Mouse (Mus musculus) midbrain, postnatal 0 days (tissue): ENCODE data around the gene Hacd2. TPM values are rescaled to one million over a fixed set of nuclear protein-coding genes. Genes with fewer than 3 reads are reported as not detected.

Source experiments
- ATAC-seq: fragments of 200-750 bp; cut with Nextera tagmentation; 2 replicates; pipeline ENCODE4 v1.8.0; 2017; ENCODE audit warnings: moderate number of reproducible peaks, mild to moderate bottlenecking, moderate TSS enrichment, moderate library complexity; ENCODE audit not compliant: low FRiP score
- DNase-seq: peaks from one replicate; pipeline ENCODE4 v3.0.0-alpha.2; 2015; ENCODE audit warnings: low spot score
- H3K27ac ChIP-seq: fragments of 300-500 bp; sonication (generic); 2 replicates; pipeline ENCODE4 v1.5.1; 2014; ENCODE audit warnings: low read depth, mild to moderate bottlenecking, low read length, mixed read lengths
- H3K27me3 ChIP-seq: fragments of 300-500 bp; sonication (generic); 2 replicates; pipeline ENCODE4 v1.6.1; 2014; ENCODE audit warnings: low read length, control low read depth, mixed read lengths; ENCODE audit not compliant: insufficient read depth
- H3K36me3 ChIP-seq: fragments of 300-500 bp; sonication (generic); 2 replicates; pipeline ENCODE4 v1.6.1; 2014; ENCODE audit warnings: low read length, control low read depth, mixed read lengths; ENCODE audit not compliant: insufficient read depth
- H3K4me1 ChIP-seq: fragments of 300-500 bp; sonication (generic); 2 replicates; pipeline ENCODE4 v1.6.1; 2014; ENCODE audit warnings: mild to moderate bottlenecking, control low read depth, antibody characterized with exemption, low read length, mixed read lengths; ENCODE audit not compliant: insufficient read depth
- H3K4me2 ChIP-seq: fragments of 300-500 bp; sonication (generic); 2 replicates; pipeline ENCODE4 v1.6.1; 2014; ENCODE audit warnings: low read depth, mild to moderate bottlenecking, low read length, mixed read lengths; ENCODE audit not compliant: poor library complexity, severe bottlenecking
- H3K4me3 ChIP-seq: fragments of 300-500 bp; sonication (generic); 2 replicates; pipeline ENCODE4 v1.5.1; 2014; ENCODE audit warnings: low read depth, mild to moderate bottlenecking, low read length, moderate library complexity
- H3K9ac ChIP-seq: fragments of 300-500 bp; sonication (generic); replicated peaks from 2 replicates; pipeline ENCODE4 v1.6.1; 2014; ENCODE audit warnings: mild to moderate bottlenecking, low read length, moderate library complexity, mixed read lengths; ENCODE audit not compliant: poor library complexity, severe bottlenecking
- H3K9me3 ChIP-seq: fragments of 300-500 bp; sonication (generic); 2 replicates; pipeline ENCODE4 v1.6.1; 2016; ENCODE audit warnings: low read length, control low read depth
- CTCF ChIP-seq: IDR thresholded peaks from 2 replicates; pipeline ENCODE4 v1.5.1; 2016; ENCODE audit warnings: antibody characterized with exemption, mild to moderate bottlenecking
- WGBS: fragments of 180-500 bp; shearing (Covaris S2); extraction: QIAGEN DNeasy Blood & Tissue Kit; methylation state at CpG from one replicate; pipeline ENCODE4 v1.1.7; 2014; 5-methylcytosine and 5-hydroxymethylcytosine counted together
- polyA plus RNA-seq: library from polyadenylated mRNA; unstranded; fragments of >200 nt; fragmentation: Nextera tagmentation; extraction: Ambion mirVana; gene quantifications from 2 replicates; pipeline ENCODE4 v1.2.1, GENCODE M21; 2015
- total RNA-seq: library from RNA; depleted of rRNA; stranded (reverse); fragments of >200 nt; gene quantifications from 2 replicates; pipeline ENCODE4 v1.2.3, GENCODE M21; 2014

Gene Hacd2
- total and polyA plus RNA-seq, 2 experiments from 2014 or later, result 28.4 to 49.4 TPM

DNA sequence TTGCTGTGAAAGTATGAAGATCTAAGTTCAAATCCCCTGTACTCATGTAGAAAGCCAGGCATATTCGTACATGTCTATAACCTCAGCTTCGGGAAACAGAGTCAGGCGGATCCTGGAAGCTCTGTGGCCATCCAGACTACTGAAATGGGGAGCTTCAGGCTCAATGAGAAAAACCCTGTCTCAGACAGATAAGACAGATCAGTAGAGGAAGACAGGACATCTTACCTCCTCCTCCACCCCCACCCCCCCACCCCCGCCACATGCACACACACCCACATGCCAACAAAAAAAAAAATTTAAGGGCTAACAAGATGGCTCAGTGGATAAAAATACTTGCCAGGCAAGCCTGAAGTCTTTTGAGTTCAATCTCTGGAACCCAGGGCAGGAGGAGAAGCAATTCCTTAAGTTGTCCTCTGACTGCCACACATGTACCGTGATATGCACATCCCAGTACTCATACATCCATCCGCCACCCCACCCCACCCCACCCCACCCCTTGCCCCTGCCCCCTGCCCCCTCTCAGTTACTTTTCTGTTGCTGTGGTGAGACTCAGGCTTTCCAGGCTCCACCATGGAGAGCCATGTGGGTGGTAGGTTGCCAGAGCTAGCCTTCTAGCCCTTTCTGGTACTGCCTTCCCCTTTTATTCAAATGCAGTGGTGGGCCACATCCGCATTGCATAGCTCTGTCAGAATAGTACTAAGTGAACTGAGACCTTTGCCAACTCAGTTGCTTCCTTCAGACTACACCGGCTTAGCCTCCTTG lies 32.4 kb downstream of the Hacd2 start:
- Histone ChIP-seq H3K36me3 (peaks cover 9% of the 10 kb centered on the region; the same call in 1 of the 2 replicates), H3K9ac (no peak overlapping the region), H3K4me2 (no peak overlapping the region), H3K27ac (no peak overlapping the region), H3K9me3 (no peaks in the 10 kb centered on the region), H3K27me3 (no peaks in the 10 kb centered on the region), H3K4me1 (no peaks in the 10 kb centered on the region), H3K4me3 (no peak overlapping the region)
- 94% methylated on average over 8 of the region's 8 CpGs for WGBS
- ATAC-seq (no peak), DNase-seq (no peak)
- no peak for TF ChIP-seq CTCF

GRCm38 (mm10) chr16:35055194-35055506 lies 32.9 kb downstream of the Hacd2 start:
- DNase-seq, result no peak
- peaks cover 7% of the 10 kb centered on the region; the same call in 1 of the 2 replicates for H3K36me3 ChIP-seq
- no peaks in the 10 kb centered on the region for H3K27me3 ChIP-seq
- no peak overlapping the region for H3K4me3 ChIP-seq
- TF ChIP-seq CTCF, result no peak
- no peak overlapping the region for H3K4me2 ChIP-seq
- H3K9ac ChIP-seq, result no peak overlapping the region
- WGBS, result 95% methylated on average over 1 of the region's 1 CpGs
- H3K9me3 ChIP-seq, result no peaks in the 10 kb centered on the region
- H3K4me1 ChIP-seq, result no peaks in the 10 kb centered on the region
- ATAC-seq, result no peak
- H3K27ac ChIP-seq, result no peak overlapping the region

- H3K36me3 ChIP-seq, result peaks cover 4% of the 10 kb centered on the region; the same call in 1 of the 2 replicates
- H3K4me3 ChIP-seq, result no peak overlapping the region
- H3K9me3 ChIP-seq, result no peaks in the 10 kb centered on the region
- H3K9ac ChIP-seq, result no peak overlapping the region
- DNase-seq, result no peak
- H3K27ac ChIP-seq, result no peak overlapping the region
- no peaks in the 10 kb centered on the region for H3K4me1 ChIP-seq
- no peak for ATAC-seq
- H3K27me3 ChIP-seq, result no peaks in the 10 kb centered on the region
- H3K4me2 ChIP-seq, result no peak overlapping the region
- 66% methylated on average over 1 of the region's 1 CpGs for WGBS
- no peak for TF ChIP-seq CTCF
These were observed 33.6 kb downstream of the Hacd2 start for GRCm38 (mm10) chr16:35055861-35056260.

- ATAC-seq (peak; percentile 52), DNase-seq (peak; percentile 80)
- H3K4me2 ChIP-seq, result no peak overlapping the region
- TF ChIP-seq CTCF, result peak; percentile 80
- H3K27me3 ChIP-seq, result no peaks in the 10 kb centered on the region
- 13% methylated on average over 5 of the region's 5 CpGs for WGBS
- H3K27ac ChIP-seq, result no peak overlapping the region
- H3K9ac ChIP-seq, result no peak overlapping the region
- no peaks in the 10 kb centered on the region for H3K4me1 ChIP-seq
- peaks cover 4% of the 10 kb centered on the region; the same call in 1 of the 2 replicates for H3K36me3 ChIP-seq
- H3K4me3 ChIP-seq, result no peak overlapping the region
- no peaks in the 10 kb centered on the region for H3K9me3 ChIP-seq
These were observed 34.1 kb downstream of the Hacd2 start for GRCm38 (mm10) chr16:35056306-35056705.

DNA sequence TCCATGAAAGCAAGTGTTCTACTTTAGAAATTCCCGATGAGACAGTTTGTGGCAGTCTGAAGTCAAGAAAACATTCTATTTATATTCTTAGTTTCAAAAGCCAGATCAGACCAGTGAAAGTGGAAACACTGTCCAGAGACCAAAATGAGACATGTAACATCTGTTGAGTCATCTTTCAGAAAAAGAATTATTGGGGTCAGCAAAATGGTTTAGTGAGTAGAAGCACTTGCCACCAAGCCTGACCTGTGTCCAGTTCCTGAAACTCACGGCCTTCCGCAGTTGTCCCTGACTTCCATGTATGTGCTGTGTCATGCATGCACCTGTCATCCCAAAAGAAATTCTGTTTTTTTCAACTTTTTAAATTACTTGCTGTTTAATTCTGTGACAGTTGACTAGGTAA lies 34.6 kb downstream of the Hacd2 start:
- Histone ChIP-seq H3K36me3 (peaks cover 4% of the 10 kb centered on the region; the same call in 1 of the 2 replicates), H3K4me2 (no peak overlapping the region), H3K9ac (no peak overlapping the region), H3K4me3 (no peak overlapping the region), H3K4me1 (no peaks in the 10 kb centered on the region), H3K27ac (no peak overlapping the region), H3K27me3 (no peaks in the 10 kb centered on the region), H3K9me3 (no peaks in the 10 kb centered on the region)
- WGBS, result 92% methylated on average over 3 of the region's 3 CpGs
- no peak for ATAC-seq
- DNase-seq, result no peak
- no peak for TF ChIP-seq CTCF

GRCm38 (mm10) chr16:35061017-35061416 lies 38.8 kb downstream of the Hacd2 start:
- Histone ChIP-seq H3K27me3 (no peaks in the 10 kb centered on the region), H3K9me3 (no peaks in the 10 kb centered on the region), H3K27ac (no peak overlapping the region), H3K4me1 (no peaks in the 10 kb centered on the region), H3K4me3 (no peak overlapping the region), H3K9ac (no peak overlapping the region), H3K4me2 (no peak overlapping the region), H3K36me3 (no peaks in the 10 kb centered on the region)
- DNase-seq (peak; percentile 28), ATAC-seq (no peak)
- peak; percentile 64 for TF ChIP-seq CTCF
- 58% methylated on average over 2 of the region's 2 CpGs for WGBS
